ENCODE assay signal across 17 mouse cellular contexts in the genomic region with DNA sequence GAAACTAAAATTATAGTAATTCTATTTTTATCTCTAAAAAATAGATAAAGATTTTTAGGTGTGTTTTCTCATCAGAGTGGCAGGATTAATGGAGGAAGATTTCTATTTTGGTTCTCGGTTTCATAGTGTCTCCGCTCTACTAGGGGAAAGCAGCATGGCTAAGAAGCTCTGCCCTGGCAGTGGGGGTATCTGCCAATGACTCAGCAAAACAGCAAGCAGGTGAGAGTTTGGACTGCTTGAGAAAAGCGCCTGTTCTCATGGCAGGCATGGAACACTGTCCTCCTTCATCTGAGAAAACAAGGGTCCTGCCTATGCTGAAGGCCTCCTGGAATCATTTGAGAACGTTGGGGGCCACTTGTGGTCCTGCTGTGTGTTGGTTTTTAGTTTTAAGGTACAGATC. TPM values are rescaled to one million over a fixed set of nuclear protein-coding genes. Genes with fewer than 3 reads are reported as not detected.
"Had no signal": no experiment of that assay in that cellular context is flagged by ENCODE, and none has a peak within 500 bp of the region (broad histone marks: within the 10 kb centered on the region; RNA-seq: fewer than 3 reads in every experiment).

No protein-coding gene starts in this region.

- ATAC-seq: lung, postnatal 0 days had no signal

- H3K27me3 ChIP-seq: kidney, embryonic 15.5 days; midbrain, embryonic 12.5 days; midbrain, embryonic 15.5 days; neural tube, embryonic 12.5 days; neural tube, embryonic 15.5 days; stomach, embryonic 15.5 days had no signal

- H3K9ac ChIP-seq: kidney, embryonic 15.5 days; liver, embryonic 14.5 days; lung, embryonic 14.5 days; midbrain, embryonic 12.5 days; midbrain, embryonic 15.5 days; neural tube, embryonic 12.5 days; neural tube, embryonic 15.5 days; stomach, embryonic 15.5 days had no signal

- H3K4me1 ChIP-seq: stomach, embryonic 15.5 days had no signal

- H3K4me2 ChIP-seq: kidney, embryonic 15.5 days; lung, embryonic 14.5 days; midbrain, embryonic 12.5 days; midbrain, embryonic 15.5 days; neural tube, embryonic 12.5 days; neural tube, embryonic 15.5 days; stomach, embryonic 15.5 days had no signal

- H3K36me3 ChIP-seq: kidney, embryonic 15.5 days; stomach, embryonic 15.5 days had no signal

- H3K9me3 ChIP-seq: kidney, embryonic 15.5 days; midbrain, embryonic 12.5 days; midbrain, embryonic 15.5 days; neural tube, embryonic 12.5 days; neural tube, embryonic 15.5 days; stomach, embryonic 15.5 days had no signal

- H3K4me3 ChIP-seq: kidney, embryonic 15.5 days; midbrain, embryonic 12.5 days; midbrain, embryonic 15.5 days; neural tube, embryonic 12.5 days; neural tube, embryonic 15.5 days; stomach, embryonic 15.5 days had no signal

- DNase-seq: kidney, adult 11 months; kidney, adult 8-10 months; kidney, postnatal 10 days; layer of hippocampus, adult 9-11 months; right cerebral cortex, adult 18-20 months; right cerebral cortex, postnatal 14 days; right cerebral cortex, postnatal 4 days had no signal

- H3K27ac ChIP-seq: kidney, embryonic 15.5 days; macrophage; midbrain, embryonic 12.5 days; midbrain, embryonic 15.5 days; neural tube, embryonic 12.5 days; neural tube, embryonic 15.5 days; stomach, embryonic 15.5 days had no signal

RNA-seq across cellular contexts. Expression of a gene that starts 12.3 kb away (rescaled TPM):
- polyA plus RNA-seq: macrophage had no signal
